Mouse (Mus musculus) brain, embryonic 18.5 days (tissue): ENCODE measurements around the gene Uhrf1.
A peak's percentile ranks its signal among the peaks of the same experiment; 100 is the strongest.
"Not testable (repeated sequence)": the region's sequence is repeated elsewhere in the genome, so short reads cannot be mapped to it uniquely, and the experiment has no call there.

Experiments
- DNase-seq: peaks from one replicate; pipeline ENCODE4 v3.0.0-alpha.2; 2012; ENCODE audit warnings: low read depth, low spot score

Uhrf1 gene

DNA sequence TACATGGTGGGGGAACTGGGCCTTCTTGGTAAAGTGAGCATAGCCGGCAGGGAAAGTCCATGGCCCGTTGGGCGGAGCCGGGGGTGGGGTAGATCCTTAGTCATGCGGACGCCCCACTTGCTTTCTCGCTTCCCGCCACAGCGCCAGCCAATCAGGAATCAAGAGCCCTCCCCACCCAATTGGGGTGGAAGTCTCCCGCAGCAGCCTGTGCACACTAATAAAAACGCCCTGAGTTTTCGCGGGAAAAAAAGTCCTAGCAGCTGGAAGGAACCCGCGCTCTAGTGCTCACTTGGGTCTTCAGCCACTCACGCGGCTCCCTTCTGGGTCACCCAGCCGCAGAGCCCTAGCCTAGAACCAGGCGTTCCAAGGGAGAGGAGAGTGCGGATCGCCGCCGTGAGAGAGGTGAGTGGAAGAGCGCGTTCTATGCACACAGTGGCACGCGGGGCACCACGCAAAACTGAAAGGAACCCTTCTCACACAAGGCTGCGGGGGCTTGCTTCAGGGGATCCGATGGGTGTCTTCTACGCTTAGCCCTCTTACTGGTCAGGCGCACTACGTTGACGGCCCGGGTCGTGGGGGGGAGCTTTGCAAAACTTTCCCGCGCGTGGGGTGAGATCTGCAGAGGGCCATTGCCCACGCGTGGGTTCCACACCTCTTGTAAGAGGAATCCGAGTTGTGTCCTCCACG, at the start of gene Uhrf1:
Uhrf1 (plus strand) TSS at position 162 of the 687 bp plus-strand sequence.
- DNase-seq = no peak

DNA sequence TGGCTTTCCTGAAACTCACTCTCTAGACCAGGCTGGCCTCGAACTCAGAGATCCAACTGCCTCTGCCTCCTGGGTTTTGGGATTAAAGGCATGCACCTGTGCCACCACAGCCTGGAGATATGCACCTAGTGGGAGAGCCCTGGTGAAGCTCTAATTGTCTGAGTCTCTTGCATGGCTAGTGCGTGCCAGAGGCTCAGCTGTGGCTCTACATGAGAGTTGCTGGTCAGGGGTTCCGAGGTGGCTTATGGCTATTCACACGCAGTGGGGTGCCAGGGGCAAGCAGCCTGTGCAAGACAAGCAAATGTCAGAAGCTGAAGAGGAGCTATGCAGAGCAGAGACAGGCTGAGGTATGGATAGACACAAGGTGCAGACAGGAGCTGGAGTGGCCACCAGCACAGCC, 48.4 kb upstream of the Uhrf1 start:
- no peak for DNase-seq

DNA sequence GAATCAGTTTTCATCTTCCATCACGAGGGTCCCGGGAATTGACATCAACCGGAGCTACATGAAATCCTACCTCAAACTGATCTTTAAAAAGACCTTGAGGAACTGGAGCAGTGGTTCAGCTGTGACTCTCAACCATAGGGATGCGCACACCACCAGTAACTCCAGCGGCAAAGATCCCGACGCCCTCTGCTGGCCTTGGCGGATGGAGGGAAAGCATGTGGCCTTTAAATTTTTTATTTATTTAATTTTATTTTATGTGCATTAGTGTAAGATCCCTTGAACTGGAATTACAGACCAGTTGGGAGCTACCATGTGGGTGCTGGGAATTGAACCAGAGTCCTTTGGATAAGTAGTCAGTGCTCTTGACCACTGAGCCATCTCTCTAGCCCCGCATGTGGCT, 47.7 kb upstream of the Uhrf1 start:
- no peak for DNase-seq

DNA sequence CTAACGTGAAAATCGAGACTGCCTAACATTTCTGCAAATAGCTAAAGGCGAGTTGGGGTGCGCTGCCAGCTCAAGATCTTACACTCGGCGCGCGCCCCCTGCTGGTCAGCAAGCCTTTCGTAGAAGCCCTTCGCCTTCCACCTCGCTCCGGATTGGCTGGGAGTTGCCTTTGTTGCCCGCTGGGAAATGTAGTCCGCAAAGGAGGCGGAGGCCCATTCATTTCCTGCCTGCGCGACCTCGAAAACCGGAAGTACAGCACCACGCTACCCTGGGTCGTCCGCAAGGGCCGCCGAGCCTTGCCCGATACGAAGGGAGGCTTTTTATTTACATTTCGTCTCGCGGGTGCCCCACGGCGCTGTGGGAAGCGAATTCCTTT, 47.3 kb upstream of the Uhrf1 start:
- peak; percentile 98 for DNase-seq

DNA sequence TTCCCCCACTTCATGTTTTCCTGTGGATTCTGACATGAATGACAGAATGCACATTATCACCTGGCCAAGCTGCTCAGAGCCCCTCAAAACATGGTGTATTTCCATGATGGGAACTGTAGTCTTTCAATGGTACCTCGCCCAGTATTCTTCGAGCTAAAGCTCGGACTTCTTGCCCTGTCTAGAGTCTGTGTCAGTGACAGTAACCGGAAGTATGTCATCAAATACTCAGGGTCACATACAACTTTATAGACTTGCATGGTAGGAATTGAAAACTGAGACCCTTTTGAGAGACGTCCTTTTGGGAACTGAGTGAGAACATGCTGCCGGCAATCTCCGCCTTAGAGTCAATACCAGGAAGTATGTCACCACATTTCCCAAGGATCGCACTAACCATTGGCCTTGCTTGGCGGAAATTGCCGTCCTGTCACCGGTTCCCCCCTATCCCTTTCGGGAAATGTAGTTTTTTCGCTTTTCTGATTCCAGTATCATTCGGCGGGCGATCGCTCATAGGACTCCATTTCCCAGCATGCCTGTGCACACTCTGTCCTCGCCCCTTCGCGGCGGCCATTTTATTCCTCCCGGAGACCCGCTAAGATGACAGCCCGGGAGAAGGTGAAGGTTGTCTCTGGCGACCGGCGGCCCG, 46.8 kb upstream of the Uhrf1 start, which contains the start of gene Fem1a:
Fem1a (plus strand) TSS at position 572 of the 643 bp plus-strand sequence.
- peak; percentile 99 for DNase-seq

DNA sequence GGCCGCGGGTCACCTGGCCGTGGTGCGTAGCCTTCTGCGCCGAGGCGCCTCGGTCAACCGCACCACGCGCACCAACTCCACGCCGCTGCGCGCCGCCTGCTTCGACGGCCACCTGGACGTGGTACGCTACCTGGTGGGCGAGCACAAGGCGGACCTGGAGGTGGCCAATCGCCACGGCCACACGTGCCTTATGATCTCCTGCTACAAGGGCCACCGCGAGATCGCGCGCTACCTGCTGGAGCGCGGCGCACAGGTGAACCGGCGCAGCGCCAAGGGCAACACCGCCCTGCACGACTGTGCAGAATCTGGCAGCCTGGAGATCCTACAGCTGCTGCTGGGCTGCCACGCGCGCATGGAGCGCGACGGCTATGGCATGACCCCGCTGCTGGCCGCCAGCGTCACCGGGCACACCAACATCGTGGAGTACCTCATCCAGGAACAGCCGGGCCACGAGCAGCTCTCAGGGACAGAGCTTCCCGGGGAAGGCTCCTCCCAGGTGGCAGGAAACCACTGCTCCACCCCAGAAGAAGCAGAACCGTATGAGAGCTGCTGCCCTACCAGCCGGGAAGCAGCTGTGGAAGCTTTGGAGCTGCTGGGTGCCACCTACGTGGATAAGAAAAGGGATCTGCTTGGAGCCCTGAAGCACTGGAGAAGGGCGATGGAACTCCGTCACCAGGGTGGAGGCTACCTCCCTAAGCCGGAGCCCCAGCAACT, 45.8 kb upstream of the Uhrf1 start:
- DNase-seq = no peak

DNA sequence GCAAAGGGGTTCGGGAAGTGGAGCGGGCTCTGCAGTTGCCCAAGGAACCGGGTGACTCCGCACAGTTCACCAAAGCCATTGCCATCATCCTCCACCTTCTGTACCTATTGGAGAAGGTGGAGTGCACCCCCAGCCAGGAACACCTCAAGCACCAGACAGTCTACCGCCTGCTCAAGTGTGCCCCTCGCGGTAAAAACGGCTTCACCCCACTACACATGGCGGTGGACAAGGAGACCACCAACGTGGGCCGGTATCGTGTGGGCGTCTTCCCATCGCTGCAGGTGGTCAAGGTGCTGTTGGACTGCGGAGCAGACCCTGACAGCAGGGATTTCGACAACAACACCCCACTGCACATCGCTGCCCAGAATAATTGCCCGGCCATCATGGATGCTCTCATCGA, 44.9 kb upstream of the Uhrf1 start:
- DNase-seq = not testable (repeated sequence)

DNA sequence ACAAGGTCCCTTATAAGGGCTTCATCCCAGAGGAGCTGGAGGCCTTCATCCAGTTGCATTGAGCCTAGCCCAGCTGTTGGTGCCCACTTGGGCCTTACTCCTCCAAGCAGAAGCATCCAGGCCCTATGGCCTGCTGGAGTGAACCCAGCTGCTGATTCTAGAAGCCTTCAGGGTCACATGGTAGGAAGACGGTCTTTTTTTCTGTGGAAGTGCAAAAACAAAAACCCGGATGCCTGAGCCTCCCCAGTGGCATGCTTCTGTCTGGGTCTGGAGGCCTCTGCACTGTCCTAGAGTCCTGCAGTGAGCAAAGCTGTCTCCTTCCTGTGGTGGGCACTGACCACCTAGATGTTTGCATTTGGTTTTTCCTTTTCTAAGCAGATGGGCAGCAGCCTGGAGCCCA, 44.3 kb upstream of the Uhrf1 start:
- DNase-seq = not testable (repeated sequence)

DNA sequence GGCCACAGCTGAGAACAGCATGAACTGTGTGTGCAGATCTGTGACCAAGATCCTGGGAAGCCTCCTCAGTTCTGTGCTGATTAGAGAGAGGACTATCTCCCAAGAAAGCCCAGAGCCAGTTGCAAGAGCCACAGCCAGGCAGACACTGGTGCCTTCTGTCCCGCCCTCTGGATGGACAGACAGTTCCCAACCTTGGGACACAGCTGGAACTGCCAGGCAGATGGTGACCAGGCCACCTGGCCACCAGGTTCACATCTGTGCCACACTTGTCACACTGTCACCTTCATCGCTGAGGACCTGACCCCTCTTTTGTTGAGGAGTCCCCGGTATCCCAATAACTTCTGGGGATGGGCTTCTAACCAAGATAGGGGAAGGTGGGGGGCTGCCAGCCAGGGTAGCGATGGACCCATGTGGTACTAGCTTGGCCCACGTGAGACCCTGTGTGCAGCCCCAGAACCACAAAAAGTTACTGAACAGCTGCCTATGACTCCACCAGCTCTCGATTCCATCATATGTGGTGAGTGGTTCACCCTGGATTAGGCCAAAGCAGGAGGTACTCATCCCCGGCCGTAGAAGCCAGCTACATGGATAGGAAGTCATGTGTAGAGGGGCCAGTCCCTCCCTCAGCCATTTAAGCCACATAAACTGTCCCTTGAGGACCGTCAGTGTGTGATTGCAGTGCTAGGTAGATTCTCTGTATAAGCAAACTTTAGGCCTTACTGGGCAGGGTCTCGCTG, 43.7 kb upstream of the Uhrf1 start:
- DNase-seq = no peak

DNA sequence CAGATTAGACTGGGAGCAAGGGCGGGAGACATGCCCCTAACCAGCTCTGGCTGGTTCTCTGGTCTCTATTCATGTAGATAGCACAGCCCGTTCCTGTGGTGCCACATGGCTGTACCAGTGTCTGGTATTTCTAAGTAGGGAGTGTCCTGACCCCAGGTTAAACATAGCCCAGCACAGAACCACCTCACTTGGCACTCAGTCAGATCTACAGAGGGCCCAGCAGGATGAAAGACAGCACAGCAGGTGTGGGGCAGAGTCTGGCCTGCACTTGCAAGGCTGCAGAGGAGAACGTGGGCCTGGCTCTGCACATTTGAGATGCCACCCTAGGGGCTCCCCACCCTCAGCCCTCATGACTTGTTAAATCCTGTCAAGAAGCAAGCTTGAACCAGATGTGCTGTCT, 42.0 kb upstream of the Uhrf1 start:
- DNase-seq = no peak

DNA sequence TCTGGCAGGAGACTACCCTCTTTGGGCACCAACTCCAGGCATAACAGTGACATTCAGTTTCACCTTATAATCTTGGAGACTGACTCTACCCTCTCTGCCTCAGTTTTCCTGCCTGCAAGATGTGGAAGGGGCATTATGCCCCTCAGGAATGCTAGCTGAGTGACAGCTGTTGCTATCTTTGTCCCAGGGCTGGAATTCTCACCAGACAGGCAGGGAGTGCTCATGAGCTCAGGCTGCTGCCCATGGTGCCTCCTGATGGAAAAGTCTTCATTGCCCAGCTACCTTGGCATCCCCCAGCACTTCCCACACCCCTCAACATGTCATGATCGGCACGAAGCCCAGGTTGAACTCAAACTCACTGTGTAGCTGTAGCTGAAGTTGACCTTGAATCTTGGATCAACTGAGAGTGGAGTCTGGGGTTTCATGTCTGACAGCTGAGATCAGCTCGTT, 40.5 kb upstream of the Uhrf1 start:
- no peak for DNase-seq

DNA sequence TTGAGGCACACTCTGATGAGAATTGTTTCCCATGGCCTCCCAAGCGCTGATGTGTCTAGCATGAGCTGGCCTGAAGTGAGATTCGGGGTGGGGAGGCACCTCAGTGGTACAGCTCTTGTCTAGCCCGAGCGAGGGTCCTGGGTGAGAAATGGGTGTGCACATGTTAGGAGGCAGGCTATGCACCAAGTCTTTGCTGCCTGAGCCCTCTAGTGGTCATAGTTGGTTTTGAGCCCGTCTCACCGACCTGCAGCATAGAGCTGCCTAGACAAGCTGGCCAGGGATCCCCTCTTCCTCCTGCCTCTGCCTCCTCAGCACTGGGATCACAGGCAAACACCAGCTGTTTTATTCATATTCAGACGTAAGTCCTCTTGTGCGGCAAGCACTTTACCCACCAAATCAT, 39.1 kb upstream of the Uhrf1 start:
- DNase-seq = no peak

DNA sequence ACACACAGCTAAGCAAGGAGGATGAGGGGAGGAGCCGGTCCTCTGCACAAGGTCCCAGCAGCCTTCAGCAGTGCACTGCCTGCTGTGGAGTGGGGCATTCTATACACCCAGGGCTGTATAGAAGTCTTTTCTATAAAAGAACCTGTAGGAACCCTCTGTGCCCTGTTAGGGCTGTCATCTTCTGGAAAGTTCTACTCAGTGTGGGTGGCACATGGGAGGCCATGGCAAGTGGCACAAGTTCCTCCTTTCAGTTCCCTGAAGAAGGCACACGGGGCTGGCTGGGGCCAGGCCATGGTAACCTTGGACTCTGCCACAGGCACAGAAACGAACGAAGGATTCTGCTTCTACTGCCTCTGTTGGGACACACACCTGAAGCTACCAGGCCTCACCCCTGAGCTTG, 38.1 kb upstream of the Uhrf1 start:
- DNase-seq = no peak

DNA sequence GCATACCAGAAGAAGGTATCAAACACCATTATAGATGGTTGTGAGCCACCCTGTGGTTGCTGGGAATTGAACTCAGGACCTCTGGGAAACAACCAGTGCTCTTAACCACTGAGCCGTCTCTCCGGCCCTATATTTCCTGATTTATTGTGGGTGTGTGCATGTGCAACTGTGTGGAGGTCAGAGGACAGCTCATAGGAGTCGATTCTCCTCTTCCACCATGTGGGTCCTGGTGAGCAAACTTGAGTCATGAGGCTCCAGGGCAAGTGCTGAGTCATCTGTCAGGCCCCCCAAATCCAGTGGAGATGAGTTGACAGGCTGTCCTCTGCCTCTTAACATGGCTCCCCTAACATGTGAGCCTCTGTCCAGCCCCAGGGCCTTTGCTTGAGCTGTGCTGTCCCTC, 37.3 kb upstream of the Uhrf1 start:
- no peak for DNase-seq

DNA sequence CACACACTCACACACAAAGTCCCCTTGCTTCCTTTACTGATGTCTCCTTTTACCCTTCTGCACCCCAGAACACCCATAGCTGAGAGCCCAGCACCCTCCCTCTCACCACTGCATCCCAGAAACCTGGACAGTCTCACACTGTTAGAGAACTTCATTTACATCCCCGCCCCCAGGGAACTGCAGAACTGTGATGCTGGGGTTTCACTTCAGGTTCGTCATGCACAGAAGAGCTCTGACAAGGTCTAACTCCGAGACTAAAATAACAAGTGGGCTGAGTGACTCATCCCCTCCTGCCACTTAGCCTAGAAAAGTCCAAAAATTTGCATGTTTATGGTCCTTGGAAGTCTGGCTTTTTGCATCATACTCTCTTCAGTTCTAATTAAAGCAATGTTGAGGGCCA, 36.9 kb upstream of the Uhrf1 start:
- no peak for DNase-seq

DNA sequence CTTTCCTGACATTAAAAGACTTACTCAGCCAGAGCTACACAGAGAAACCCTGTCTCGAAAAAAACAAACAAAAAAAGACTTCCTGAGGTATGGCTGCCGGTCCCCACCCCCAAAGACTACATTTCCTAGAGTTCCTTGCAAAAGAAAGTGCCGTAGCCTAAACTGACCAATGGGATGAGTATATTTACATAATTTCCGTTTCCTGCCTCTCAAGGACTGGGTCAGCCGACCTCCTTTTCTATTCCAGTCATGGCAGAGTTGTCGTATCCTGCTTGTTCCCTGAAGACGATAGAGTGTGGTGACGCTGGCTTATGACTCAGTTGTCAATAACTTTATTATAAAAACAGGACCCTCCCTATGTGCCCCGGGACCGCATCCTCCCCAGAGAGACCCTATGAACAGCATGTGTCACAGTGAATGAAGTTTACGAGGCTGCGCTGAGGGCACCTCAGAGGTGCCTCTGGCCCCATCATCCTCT, 33.9 kb upstream of the Uhrf1 start:
- peak; percentile 77 for DNase-seq

DNA sequence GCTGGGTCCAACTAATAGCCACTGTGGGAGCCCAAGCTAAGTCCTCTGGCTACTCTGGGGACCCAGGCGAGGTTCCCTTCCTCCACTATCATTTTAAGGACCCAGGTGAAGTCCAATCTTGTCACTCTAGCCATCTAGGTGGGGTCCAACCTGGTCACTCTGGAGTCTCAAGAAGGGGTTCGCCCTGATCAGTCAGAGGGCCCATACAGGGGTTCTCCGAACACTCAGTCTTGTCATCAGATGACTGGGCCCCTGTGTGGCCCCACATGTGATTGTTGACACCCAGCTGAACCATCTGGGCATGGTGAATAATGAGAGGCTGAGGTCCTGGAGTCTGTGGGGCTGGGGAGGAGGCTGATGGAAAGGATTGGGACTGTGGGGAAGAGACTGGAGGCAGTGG, 33.4 kb upstream of the Uhrf1 start:
- DNase-seq = no peak

DNA sequence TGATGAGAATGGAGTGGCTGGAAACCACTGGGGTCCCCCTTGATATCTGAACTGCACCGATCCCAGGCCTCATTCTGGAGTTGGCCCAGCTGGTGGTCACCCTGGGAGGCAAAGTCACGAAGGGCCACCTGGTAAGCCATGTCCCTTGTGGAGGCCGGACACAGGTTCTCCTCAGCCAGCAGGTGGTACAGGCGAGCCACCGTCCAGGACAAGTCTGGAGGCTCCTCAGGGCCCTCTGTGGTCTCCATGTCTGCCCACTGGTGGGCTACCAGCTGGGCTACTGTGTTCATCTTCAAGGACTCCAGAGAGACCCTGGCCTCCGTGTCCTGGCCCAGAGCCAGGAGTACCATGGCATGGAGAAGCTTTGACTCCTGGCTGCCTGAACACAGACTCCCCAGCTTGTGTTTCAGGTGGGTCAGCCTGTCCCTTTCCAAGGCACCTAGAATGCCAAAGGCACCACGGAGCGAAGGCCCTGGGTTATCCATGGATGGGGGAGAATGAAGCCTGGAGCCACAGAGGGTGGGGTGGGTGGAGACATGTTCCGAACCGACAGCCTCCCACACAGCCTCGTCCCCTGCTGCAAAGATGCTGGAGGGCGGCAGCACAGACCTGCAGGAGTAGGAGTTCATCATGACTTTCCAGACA, 31.4 kb upstream of the Uhrf1 start:
- no peak for DNase-seq

DNA sequence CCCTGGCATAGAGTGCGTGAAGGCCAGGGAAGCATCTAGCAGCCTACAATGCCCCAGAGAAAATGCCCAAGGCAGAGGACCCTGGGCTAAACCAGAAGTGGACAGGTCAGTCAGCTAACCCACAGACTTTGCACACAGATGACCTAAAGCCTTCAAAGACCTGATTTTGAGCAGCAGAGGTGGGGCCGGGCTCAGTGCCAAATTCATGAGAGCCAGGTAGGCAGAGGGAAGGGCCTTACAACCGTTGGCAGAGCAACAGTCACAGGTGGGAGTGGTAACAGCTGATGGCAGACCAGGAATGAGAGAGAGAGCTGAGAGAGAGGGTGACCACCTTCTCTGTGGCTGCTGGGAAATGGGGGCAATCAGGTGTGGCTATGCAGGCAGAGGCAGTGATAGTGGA, 30.5 kb upstream of the Uhrf1 start:
- DNase-seq = no peak

DNA sequence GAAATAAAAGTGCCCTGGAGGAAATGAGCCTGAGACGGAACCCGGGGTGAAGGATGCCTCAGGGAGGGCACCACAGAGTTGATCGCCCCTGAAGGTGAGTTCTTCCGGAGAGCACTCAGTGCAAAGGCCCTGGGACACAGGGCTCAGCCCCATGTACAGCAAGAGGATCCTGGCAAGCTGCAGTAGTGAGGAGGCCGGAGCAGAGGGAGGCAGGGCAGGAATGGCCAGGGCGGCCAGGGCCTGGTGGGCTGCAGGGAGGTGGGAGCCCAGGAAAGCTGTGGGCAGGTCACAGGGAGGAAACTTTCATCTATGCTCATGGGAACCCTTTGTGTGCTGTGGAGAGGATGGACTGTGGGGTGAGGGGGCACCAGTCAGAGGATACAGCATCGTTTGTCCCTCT, 29.6 kb upstream of the Uhrf1 start:
- DNase-seq = no peak

DNA sequence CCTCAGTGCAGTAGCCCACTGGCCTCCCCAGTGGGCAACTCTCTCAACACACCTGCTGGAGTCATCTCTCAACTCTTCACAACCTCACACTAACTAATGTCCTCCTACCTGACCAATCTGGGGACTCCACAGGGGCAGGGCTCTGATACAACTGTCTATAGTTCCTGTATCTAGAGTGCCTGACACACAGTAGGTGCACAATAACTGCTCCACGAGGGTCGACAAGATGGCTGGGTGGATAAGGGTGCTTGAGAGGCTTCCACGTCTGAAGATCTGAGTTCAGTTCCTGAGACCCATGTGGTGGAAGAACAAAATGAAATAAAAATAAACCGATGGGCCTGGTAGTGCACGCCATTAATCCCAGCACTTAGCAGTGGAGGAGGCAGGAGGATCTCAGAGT, 29.1 kb upstream of the Uhrf1 start:
- no peak for DNase-seq
